Mouse (Mus musculus) forebrain, postnatal 0 days (tissue): ENCODE measurements around the gene Jdp2. TPM values are rescaled to one million over a fixed set of nuclear protein-coding genes. Genes with fewer than 3 reads are reported as not detected.

ENCODE experiments used
- ATAC-seq: fragments of 200-750 bp; cut with Nextera tagmentation; 2 replicates; pipeline ENCODE4 v1.8.0; 2017; ENCODE audit warnings: mild to moderate bottlenecking, moderate library complexity
- DNase-seq: peaks from one replicate; pipeline ENCODE4 v3.0.0-alpha.2; 2015
- H3K27ac ChIP-seq: fragments of 300-500 bp; sonication (generic); 2 replicates; pipeline ENCODE4 v1.5.1; 2014; ENCODE audit warnings: low read depth, mild to moderate bottlenecking, antibody characterized with exemption, low read length, moderate library complexity, mixed read lengths
- H3K27me3 ChIP-seq: fragments of 300-500 bp; sonication (generic); 2 replicates; pipeline ENCODE4 v1.6.1; 2014; ENCODE audit warnings: mild to moderate bottlenecking, low read length, mixed read lengths; ENCODE audit not compliant: insufficient read depth
- H3K36me3 ChIP-seq: fragments of 300-500 bp; sonication (generic); 2 replicates; pipeline ENCODE4 v1.6.1; 2014; ENCODE audit warnings: mild to moderate bottlenecking, moderate library complexity; ENCODE audit not compliant: insufficient read depth
- H3K4me1 ChIP-seq: fragments of 300-500 bp; sonication (generic); 2 replicates; pipeline ENCODE4 v1.6.1; 2014; ENCODE audit warnings: antibody characterized with exemption; ENCODE audit not compliant: insufficient read depth
- H3K4me2 ChIP-seq: fragments of 300-500 bp; sonication (generic); 2 replicates; pipeline ENCODE4 v1.6.1; 2014; ENCODE audit warnings: low read depth, mild to moderate bottlenecking, moderate library complexity
- H3K4me3 ChIP-seq: fragments of 300-500 bp; sonication (generic); 2 replicates; pipeline ENCODE4 v1.5.1; 2014; ENCODE audit warnings: low read depth, low read length, mixed read lengths
- H3K9ac ChIP-seq: fragments of 300-500 bp; sonication (generic); 2 replicates; pipeline ENCODE4 v1.6.1; 2014; ENCODE audit warnings: mild to moderate bottlenecking
- H3K9me3 ChIP-seq: fragments of 300-500 bp; sonication (generic); 2 replicates; pipeline ENCODE4 v1.6.1; 2016; ENCODE audit warnings: low read length
- CTCF ChIP-seq: sonication (generic); IDR thresholded peaks from 2 replicates; pipeline ENCODE4 v1.5.1; 2016; ENCODE audit warnings: antibody characterized with exemption, control low read depth, low read depth
- WGBS: fragments of 180-500 bp; shearing (Covaris S2); extraction: QIAGEN DNeasy Blood & Tissue Kit; methylation state at CpG from one replicate; pipeline ENCODE4 v1.1.7; 2014; 5-methylcytosine and 5-hydroxymethylcytosine counted together
- polyA plus RNA-seq: library from polyadenylated mRNA; unstranded; fragments of >200 nt; fragmentation: Nextera tagmentation; extraction: Ambion mirVana; gene quantifications from 2 replicates; pipeline ENCODE4 v1.2.1, GENCODE M21; 2015
- total RNA-seq: library from RNA; depleted of rRNA; stranded (reverse); fragments of >200 nt; gene quantifications from 2 replicates; pipeline ENCODE4 v1.2.3, GENCODE M21; 2014

Gene Jdp2
- total and polyA plus RNA-seq, 2 experiments from 2014 or later = 0.24 to 10.4 TPM

GRCm38 (mm10) chr12:85601531-85601930 lies 2.7 kb downstream of the Jdp2 start:
- Histone ChIP-seq H3K4me3 (no peak overlapping the region), H3K27me3 (no peaks in the 10 kb centered on the region), H3K27ac (no peak overlapping the region), H3K4me2 (no peak overlapping the region), H3K9me3 (no peaks in the 10 kb centered on the region), H3K36me3 (no peaks in the 10 kb centered on the region), H3K9ac (no peak overlapping the region), H3K4me1 (peaks cover 6% of the 10 kb centered on the region)
- ATAC-seq (peak; percentile 28), DNase-seq (peak; percentile 70)
- 45% methylated on average over 6 of the region's 6 CpGs for WGBS
- no peak for TF ChIP-seq CTCF

- Histone ChIP-seq H3K9me3 (no peaks in the 10 kb centered on the region), H3K27me3 (no peaks in the 10 kb centered on the region), H3K9ac (no peak overlapping the region), H3K4me1 (peaks cover 6% of the 10 kb centered on the region), H3K4me2 (no peak overlapping the region), H3K4me3 (no peak overlapping the region), H3K36me3 (no peaks in the 10 kb centered on the region), H3K27ac (no peak overlapping the region)
- 96% methylated on average over 2 of the region's 2 CpGs for WGBS
- ATAC-seq (no peak), DNase-seq (no peak)
- TF ChIP-seq CTCF = no peak
Measured at GRCm38 (mm10) chr12:85602153-85602552, 3.3 kb downstream of the Jdp2 start.

GRCm38 (mm10) chr12:85602811-85603210 lies 4.0 kb downstream of the Jdp2 start:
- 83% methylated on average over 12 of the region's 12 CpGs for WGBS
- H3K4me1 ChIP-seq = peaks cover 6% of the 10 kb centered on the region
- no peak overlapping the region for H3K9ac ChIP-seq
- no peak overlapping the region for H3K27ac ChIP-seq
- H3K36me3 ChIP-seq = no peaks in the 10 kb centered on the region
- H3K9me3 ChIP-seq = no peaks in the 10 kb centered on the region
- no peak overlapping the region for H3K4me3 ChIP-seq
- DNase-seq (no peak), ATAC-seq (no peak)
- no peak overlapping the region for H3K4me2 ChIP-seq
- TF ChIP-seq CTCF = no peak
- H3K27me3 ChIP-seq = no peaks in the 10 kb centered on the region

- no peak for ATAC-seq
- H3K36me3 ChIP-seq = 0 out of 2 replicates have a peak, but pooled peaks cover 5% of the 10 kb centered on the region
- no peaks in the 10 kb centered on the region for H3K9me3 ChIP-seq
- no peak for TF ChIP-seq CTCF
- H3K4me1 ChIP-seq = no peaks in the 10 kb centered on the region; the same call in 1 of the 2 replicates
- H3K4me2 ChIP-seq = no peak overlapping the region
- no peak for DNase-seq
- H3K27me3 ChIP-seq = no peaks in the 10 kb centered on the region
- H3K27ac ChIP-seq = no peak overlapping the region
- 64% methylated on average over 9 of the region's 9 CpGs for WGBS
- H3K9ac ChIP-seq = no peak overlapping the region
- no peak overlapping the region for H3K4me3 ChIP-seq
Measured at GRCm38 (mm10) chr12:85603767-85604166, 4.9 kb downstream of the Jdp2 start.

- Histone ChIP-seq H3K27ac (no peak overlapping the region), H3K9ac (no peak overlapping the region), H3K36me3 (peaks cover 7% of the 10 kb centered on the region; the same call in 1 of the 2 replicates), H3K27me3 (no peaks in the 10 kb centered on the region), H3K9me3 (no peaks in the 10 kb centered on the region), H3K4me1 (no peaks in the 10 kb centered on the region; the same call in 1 of the 2 replicates), H3K4me2 (no peak overlapping the region), H3K4me3 (no peak overlapping the region)
- 67% methylated on average over 9 of the region's 9 CpGs for WGBS
- no peak for TF ChIP-seq CTCF
- no peak for ATAC-seq
- DNase-seq = no peak
Measured at GRCm38 (mm10) chr12:85604301-85604998, 5.6 kb downstream of the Jdp2 start.

GRCm38 (mm10) chr12:85607519-85608449 lies 9.0 kb downstream of the Jdp2 start:
- WGBS = 84% methylated on average over 14 of the region's 14 CpGs
- Histone ChIP-seq H3K9me3 (no peaks in the 10 kb centered on the region), H3K4me1 (no peaks in the 10 kb centered on the region), H3K4me2 (no peak overlapping the region), H3K27ac (no peak overlapping the region), H3K4me3 (no peak overlapping the region), H3K9ac (no peak overlapping the region), H3K27me3 (no peaks in the 10 kb centered on the region), H3K36me3 (peaks cover 12% of the 10 kb centered on the region; the same call in 1 of the 2 replicates)
- DNase-seq (no peak), ATAC-seq (no peak)
- TF ChIP-seq CTCF = no peak

GRCm38 (mm10) chr12:85610167-85610566 lies 11.3 kb downstream of the Jdp2 start:
- Histone ChIP-seq H3K27ac (no peak overlapping the region), H3K4me1 (no peaks in the 10 kb centered on the region), H3K4me2 (no peak overlapping the region), H3K9ac (no peak overlapping the region), H3K4me3 (no peak overlapping the region), H3K27me3 (no peaks in the 10 kb centered on the region), H3K36me3 (peaks cover 12% of the 10 kb centered on the region; the same call in 1 of the 2 replicates), H3K9me3 (no peaks in the 10 kb centered on the region)
- DNase-seq (no peak), ATAC-seq (no peak)
- TF ChIP-seq CTCF = no peak
- 90% methylated on average over 9 of the region's 9 CpGs for WGBS
